Mouse (Mus musculus): ENCODE measurements around the gene Fcrla. TPM values are rescaled to one million over a fixed set of nuclear protein-coding genes. Genes with fewer than 3 reads are reported as not detected.
"Not testable (repeated sequence)": the region's sequence is repeated elsewhere in the genome, so short reads cannot be mapped to it uniquely, and the experiment has no call there.

Fcrla gene
- polyA plus RNA-seq, 1 experiment from 2014 or later: not detected

DNA sequence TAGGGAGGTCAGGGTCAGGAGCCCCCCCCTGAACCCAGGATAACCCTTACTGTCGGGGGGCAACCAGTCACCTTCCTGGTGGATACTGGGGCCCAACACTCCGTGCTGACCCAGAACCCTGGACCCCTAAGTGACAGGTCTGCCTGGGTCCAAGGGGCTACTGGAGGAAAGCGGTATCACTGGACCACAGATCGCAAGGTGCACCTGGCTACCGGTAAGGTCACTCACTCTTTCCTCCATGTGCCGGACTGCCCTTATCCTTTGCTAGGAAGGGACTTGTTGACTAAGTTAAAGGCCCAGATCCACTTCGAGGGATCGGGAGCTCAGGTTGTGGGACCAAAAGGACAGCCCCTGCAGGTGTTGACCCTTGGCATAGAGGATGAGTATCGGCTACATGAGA, 16.8 kb upstream of the Fcrla start:
- not testable (repeated sequence) for H3K27me3 ChIP-seq (ENCODE audit: control insufficient read depth, insufficient read depth, low read length); H3K4me1 ChIP-seq (replicated peaks; ENCODE audit: control insufficient read depth, insufficient read depth, low read length); H3K9me3 ChIP-seq (ENCODE audit: control insufficient read depth, low read length); H3K36me3 ChIP-seq (ENCODE audit: control insufficient read depth, insufficient read depth, low read length); H3K4me3 ChIP-seq (ENCODE audit: low read depth, low read length); ATAC-seq (ENCODE audit: low FRiP score); DNase-seq (ENCODE audit: low spot score); H3K4me2 ChIP-seq (replicated peaks; ENCODE audit: low read depth, low read length); H3K9ac ChIP-seq (ENCODE audit: low read depth, low read length); H3K27ac ChIP-seq (ENCODE audit: low read depth, low read length)
- WGBS: 94% methylated on average over 9 of the region's 9 CpGs

- no peak for ATAC-seq (ENCODE audit: low FRiP score)
- H3K4me2 ChIP-seq (replicated peaks; ENCODE audit: low read depth, low read length): no peak overlapping the region
- 85% methylated on average over 12 of the region's 12 CpGs for WGBS
Observed at GRCm38 (mm10) chr1:170939255-170939654, 11.9 kb upstream of the Fcrla start.

DNA sequence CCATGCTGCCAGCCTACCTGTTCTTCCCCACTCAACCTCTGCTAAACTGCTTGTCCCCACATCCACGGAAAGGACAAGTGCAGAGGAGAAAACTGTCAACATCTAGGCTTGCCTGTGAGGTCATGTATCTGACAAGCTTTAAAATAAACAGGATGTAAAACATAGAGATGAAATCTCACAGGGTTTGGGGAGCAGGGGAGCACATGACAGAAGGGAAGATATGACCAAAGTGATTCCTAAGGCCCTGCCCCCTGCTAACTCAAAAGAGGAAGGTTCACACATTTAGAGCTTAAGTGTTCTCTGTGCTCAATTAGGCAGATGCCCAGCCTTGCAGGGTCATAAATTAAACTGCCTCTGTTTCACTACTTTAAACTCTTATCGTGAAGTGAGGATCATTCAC, 7.0 kb upstream of the Fcrla start:
- ATAC-seq (ENCODE audit: low FRiP score): no peak
- Histone ChIP-seq H3K4me2 (replicated peaks; ENCODE audit: low read depth, low read length) (no peak overlapping the region), H3K27ac (ENCODE audit: low read depth, low read length) (no peak overlapping the region), H3K4me1 (replicated peaks; ENCODE audit: control insufficient read depth, insufficient read depth, low read length) (no peaks in the 10 kb centered on the region), H3K9ac (ENCODE audit: low read depth, low read length) (no peak overlapping the region), H3K4me3 (ENCODE audit: low read depth, low read length) (no peak overlapping the region), H3K9me3 (ENCODE audit: control insufficient read depth, low read length) (no peaks in the 10 kb centered on the region), H3K36me3 (ENCODE audit: control insufficient read depth, insufficient read depth, low read length) (no peaks in the 10 kb centered on the region), H3K27me3 (ENCODE audit: control insufficient read depth, insufficient read depth, low read length) (no peaks in the 10 kb centered on the region)
- no peak for DNase-seq (ENCODE audit: low spot score)
- WGBS: 95% methylated on average over 2 of the region's 2 CpGs

More at GRCm38 (mm10) chr1:170939255-170939654, 11.9 kb upstream of the Fcrla start:
- no peak for DNase-seq (ENCODE audit: low spot score)
- Histone ChIP-seq H3K27me3 (ENCODE audit: control insufficient read depth, insufficient read depth, low read length) (no peaks in the 10 kb centered on the region), H3K9me3 (ENCODE audit: control insufficient read depth, low read length) (no peaks in the 10 kb centered on the region), H3K36me3 (ENCODE audit: control insufficient read depth, insufficient read depth, low read length) (no peaks in the 10 kb centered on the region), H3K4me3 (ENCODE audit: low read depth, low read length) (no peak overlapping the region), H3K27ac (ENCODE audit: low read depth, low read length) (no peak overlapping the region), H3K4me1 (replicated peaks; ENCODE audit: control insufficient read depth, insufficient read depth, low read length) (no peaks in the 10 kb centered on the region), H3K9ac (ENCODE audit: low read depth, low read length) (no peak overlapping the region)

DNA sequence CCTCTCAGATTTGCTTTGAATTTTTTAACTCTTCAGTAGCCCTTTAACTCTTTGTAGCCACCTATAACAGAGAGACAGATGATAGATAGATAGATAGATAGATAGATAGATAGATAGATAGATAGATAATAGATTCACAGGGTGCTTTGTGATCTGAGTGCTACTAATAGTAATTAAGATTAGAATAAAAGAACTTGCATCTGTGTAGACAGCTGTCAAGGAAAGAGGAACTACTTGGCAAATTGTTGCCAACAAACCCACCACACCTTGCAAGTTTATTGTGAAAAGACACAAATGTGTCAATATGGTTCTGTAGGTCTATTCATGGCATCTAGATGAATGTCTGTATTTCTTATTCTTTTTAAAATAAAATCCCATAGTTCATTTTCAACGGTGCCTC, 6.6 kb upstream of the Fcrla start:
- DNase-seq (ENCODE audit: low spot score): no peak
- 85% methylated on average over 1 of the region's 1 CpGs for WGBS
- no peaks in the 10 kb centered on the region for H3K4me1 ChIP-seq (replicated peaks; ENCODE audit: control insufficient read depth, insufficient read depth, low read length)
- H3K9me3 ChIP-seq (ENCODE audit: control insufficient read depth, low read length): no peaks in the 10 kb centered on the region
- H3K9ac ChIP-seq (ENCODE audit: low read depth, low read length): no peak overlapping the region
- H3K36me3 ChIP-seq (ENCODE audit: control insufficient read depth, insufficient read depth, low read length): no peaks in the 10 kb centered on the region
- H3K27ac ChIP-seq (ENCODE audit: low read depth, low read length): no peak overlapping the region
- no peak overlapping the region for H3K4me2 ChIP-seq (replicated peaks; ENCODE audit: low read depth, low read length)
- H3K4me3 ChIP-seq (ENCODE audit: low read depth, low read length): no peak overlapping the region
- no peak for ATAC-seq (ENCODE audit: low FRiP score)
- H3K27me3 ChIP-seq (ENCODE audit: control insufficient read depth, insufficient read depth, low read length): no peaks in the 10 kb centered on the region

DNA sequence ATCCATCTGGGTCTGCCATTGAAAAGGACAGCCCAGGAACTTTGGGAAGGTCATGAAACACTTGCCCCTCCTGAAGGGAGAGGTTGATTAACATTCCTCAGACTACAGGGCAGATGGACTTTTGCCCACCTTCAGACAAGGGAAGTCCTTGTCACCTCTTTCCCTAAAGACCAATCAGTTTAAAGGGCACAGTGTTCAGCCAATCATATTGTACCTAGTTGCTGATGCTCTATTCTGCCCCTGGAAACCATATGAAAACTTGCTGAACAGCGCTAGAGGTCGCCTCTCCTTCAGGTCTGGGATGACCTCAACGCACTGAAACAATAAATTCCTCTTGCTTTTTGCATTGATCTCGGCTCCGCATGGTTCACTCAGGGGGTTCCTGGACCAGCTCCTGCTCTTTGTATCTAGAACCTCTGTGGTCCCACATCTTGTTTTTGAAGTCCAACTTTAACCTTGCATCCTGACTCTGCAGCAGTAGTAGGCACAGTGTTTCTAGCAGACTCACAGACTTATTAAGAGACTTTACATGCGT, 6.1 kb upstream of the Fcrla start:
- H3K9me3 ChIP-seq (ENCODE audit: control insufficient read depth, low read length): no peaks in the 10 kb centered on the region
- ATAC-seq (ENCODE audit: low FRiP score) (no peak), DNase-seq (ENCODE audit: low spot score) (no peak)
- H3K27me3 ChIP-seq (ENCODE audit: control insufficient read depth, insufficient read depth, low read length): no peaks in the 10 kb centered on the region
- no peak overlapping the region for H3K27ac ChIP-seq (ENCODE audit: low read depth, low read length)
- WGBS: 68% methylated on average over 6 of the region's 6 CpGs
- no peaks in the 10 kb centered on the region for H3K36me3 ChIP-seq (ENCODE audit: control insufficient read depth, insufficient read depth, low read length)
- no peak overlapping the region for H3K9ac ChIP-seq (ENCODE audit: low read depth, low read length)
- H3K4me2 ChIP-seq (replicated peaks; ENCODE audit: low read depth, low read length): no peak overlapping the region
- no peak overlapping the region for H3K4me3 ChIP-seq (ENCODE audit: low read depth, low read length)
- H3K4me1 ChIP-seq (replicated peaks; ENCODE audit: control insufficient read depth, insufficient read depth, low read length): no peaks in the 10 kb centered on the region

GRCm38 (mm10) chr1:170932043-170932442, 4.7 kb upstream of the Fcrla start:
- no peak for ATAC-seq (ENCODE audit: low FRiP score)

DNA sequence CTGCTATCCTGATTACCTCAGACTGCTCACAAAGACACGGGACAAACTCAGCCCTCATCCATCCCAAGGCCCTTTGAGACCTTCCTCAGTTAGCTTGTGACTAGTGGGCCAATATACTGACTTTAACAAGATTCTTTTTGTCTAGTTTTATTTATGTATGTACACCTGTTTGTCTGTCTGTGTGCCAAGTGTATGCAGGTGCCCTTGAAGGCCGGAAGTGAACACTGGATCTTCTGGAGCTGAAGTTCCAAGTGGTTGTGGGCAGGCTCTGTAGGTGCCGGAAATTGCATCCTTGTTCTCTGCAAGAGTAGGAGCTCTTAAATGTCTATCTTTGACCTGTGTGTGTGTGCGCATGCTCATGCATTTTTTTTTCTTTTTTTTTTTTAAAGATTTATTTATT, 1.9 kb upstream of the Fcrla start:
- no peaks in the 10 kb centered on the region for H3K9me3 ChIP-seq (ENCODE audit: control insufficient read depth, low read length)
- ATAC-seq (ENCODE audit: low FRiP score) (no peak), DNase-seq (ENCODE audit: low spot score) (no peak)
- no peaks in the 10 kb centered on the region for H3K36me3 ChIP-seq (ENCODE audit: control insufficient read depth, insufficient read depth, low read length)
- no peaks in the 10 kb centered on the region for H3K4me1 ChIP-seq (replicated peaks; ENCODE audit: control insufficient read depth, insufficient read depth, low read length)
- no peak overlapping the region for H3K4me3 ChIP-seq (ENCODE audit: low read depth, low read length)
- no peak overlapping the region for H3K4me2 ChIP-seq (replicated peaks; ENCODE audit: low read depth, low read length)
- 90% methylated on average over 4 of the region's 4 CpGs for WGBS
- H3K9ac ChIP-seq (ENCODE audit: low read depth, low read length): no peak overlapping the region
- no peaks in the 10 kb centered on the region for H3K27me3 ChIP-seq (ENCODE audit: control insufficient read depth, insufficient read depth, low read length)
- H3K27ac ChIP-seq (ENCODE audit: low read depth, low read length): no peak overlapping the region

More at GRCm38 (mm10) chr1:170932043-170932442, 4.7 kb upstream of the Fcrla start:
- DNase-seq (ENCODE audit: low spot score): no peak
- Histone ChIP-seq H3K9me3 (ENCODE audit: control insufficient read depth, low read length) (no peaks in the 10 kb centered on the region), H3K27ac (ENCODE audit: low read depth, low read length) (no peak overlapping the region), H3K27me3 (ENCODE audit: control insufficient read depth, insufficient read depth, low read length) (no peaks in the 10 kb centered on the region), H3K36me3 (ENCODE audit: control insufficient read depth, insufficient read depth, low read length) (no peaks in the 10 kb centered on the region), H3K4me1 (replicated peaks; ENCODE audit: control insufficient read depth, insufficient read depth, low read length) (no peaks in the 10 kb centered on the region), H3K9ac (ENCODE audit: low read depth, low read length) (no peak overlapping the region), H3K4me3 (ENCODE audit: low read depth, low read length) (no peak overlapping the region), H3K4me2 (replicated peaks; ENCODE audit: low read depth, low read length) (no peak overlapping the region)
- 89% methylated on average over 3 of the region's 3 CpGs for WGBS

DNA sequence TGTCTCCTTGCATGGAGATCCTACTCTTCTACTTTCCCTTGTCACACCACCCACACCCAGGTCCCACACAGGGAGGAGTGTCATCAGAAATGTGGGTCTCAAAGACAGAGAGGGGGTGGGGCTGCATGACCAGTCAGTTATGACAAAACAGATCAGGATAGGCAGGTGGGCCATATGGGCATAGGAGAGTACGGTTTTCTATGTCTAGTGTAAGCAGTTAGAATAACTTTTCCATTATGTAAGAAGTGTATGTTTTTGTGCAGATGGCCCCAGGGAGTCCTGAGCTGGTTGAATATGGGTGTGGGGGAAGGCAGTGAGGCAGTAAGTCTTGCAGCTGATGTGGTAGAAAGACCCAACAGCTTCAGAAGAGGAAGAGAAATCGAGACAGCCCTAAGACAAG, 1.1 kb upstream of the Fcrla start:
- DNase-seq (ENCODE audit: low spot score) (no peak), ATAC-seq (ENCODE audit: low FRiP score) (no peak)
- no peaks in the 10 kb centered on the region for H3K27me3 ChIP-seq (ENCODE audit: control insufficient read depth, insufficient read depth, low read length)
- H3K4me1 ChIP-seq (replicated peaks; ENCODE audit: control insufficient read depth, insufficient read depth, low read length): no peaks in the 10 kb centered on the region
- no peak overlapping the region for H3K9ac ChIP-seq (ENCODE audit: low read depth, low read length)
- WGBS: 80% methylated on average over 2 of the region's 2 CpGs
- no peaks in the 10 kb centered on the region for H3K36me3 ChIP-seq (ENCODE audit: control insufficient read depth, insufficient read depth, low read length)
- no peak overlapping the region for H3K4me2 ChIP-seq (replicated peaks; ENCODE audit: low read depth, low read length)
- H3K4me3 ChIP-seq (ENCODE audit: low read depth, low read length): no peak overlapping the region
- H3K27ac ChIP-seq (ENCODE audit: low read depth, low read length): no peak overlapping the region
- no peaks in the 10 kb centered on the region for H3K9me3 ChIP-seq (ENCODE audit: control insufficient read depth, low read length)

DNA sequence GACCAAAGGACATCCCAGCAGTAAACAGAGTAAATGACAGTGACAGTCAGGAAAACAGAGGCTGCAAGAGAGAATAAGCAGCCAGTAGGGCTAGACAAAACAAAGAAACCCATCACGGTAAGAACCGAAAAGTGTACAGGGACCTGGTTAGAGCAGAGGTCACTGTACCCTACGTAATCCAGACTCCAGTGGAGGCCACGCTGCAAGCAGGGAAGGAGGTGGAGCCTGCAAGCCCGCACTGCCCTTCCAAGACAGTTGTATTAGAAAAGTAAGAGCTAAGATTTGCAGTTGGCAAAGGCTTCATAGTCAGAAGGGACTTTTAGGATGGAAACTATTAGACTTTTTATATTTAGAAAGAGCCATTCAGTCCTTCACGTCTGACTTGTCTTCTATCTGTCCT, 442 bp downstream of the Fcrla start:
- no peak for ATAC-seq (ENCODE audit: low FRiP score)
- 63% methylated on average over 6 of the region's 6 CpGs for WGBS

More for the DNA sequence above, 442 bp downstream of the Fcrla start:
- Histone ChIP-seq H3K27me3 (ENCODE audit: control insufficient read depth, insufficient read depth, low read length) (no peaks in the 10 kb centered on the region), H3K4me3 (ENCODE audit: low read depth, low read length) (no peak overlapping the region), H3K27ac (ENCODE audit: low read depth, low read length) (no peak overlapping the region), H3K4me2 (replicated peaks; ENCODE audit: low read depth, low read length) (no peak overlapping the region), H3K9ac (ENCODE audit: low read depth, low read length) (no peak overlapping the region), H3K4me1 (replicated peaks; ENCODE audit: control insufficient read depth, insufficient read depth, low read length) (no peaks in the 10 kb centered on the region), H3K36me3 (ENCODE audit: control insufficient read depth, insufficient read depth, low read length) (no peaks in the 10 kb centered on the region), H3K9me3 (ENCODE audit: control insufficient read depth, low read length) (no peaks in the 10 kb centered on the region)
- no peak for DNase-seq (ENCODE audit: low spot score)

Data from hindbrain, embryonic 11.5 days (tissue).